Mouse (Mus musculus): Measurements from ENCODE around the gene Amhr2. TPM values are rescaled to one million over a fixed set of nuclear protein-coding genes. Genes with fewer than 3 reads are reported as not detected.

Gene Amhr2
- total RNA-seq, 2 experiments from 2014 or later, result 9.1 to 10.0 TPM

Other genes with a start within 250 kb of the Amhr2 start
- gene Zfp740, start 242.1 kb upstream of the Amhr2 start, total RNA-seq (2021), result 10 to 100 TPM; 24.3 to 26.6 TPM
- gene Csad, start 240.6 kb upstream of the Amhr2 start, total RNA-seq (2021), result 1 to 10 TPM; 7.5 to 7.6 TPM
- 1 to 10 TPM in 1 of 2 experiments, under 1 TPM in 1; 0.69 to 1.3 TPM for gene Itgb7, start 213.4 kb upstream of the Amhr2 start, total RNA-seq (2021)
- gene Rarg, start 187.8 kb upstream of the Amhr2 start, total RNA-seq (2021), result 1 to 10 TPM; 9.3 to 9.9 TPM
- gene Gm9918, start 174.8 kb upstream of the Amhr2 start, total RNA-seq (2021), result not detected
- 10 to 100 TPM; 12.8 to 13.4 TPM for gene Mfsd5, start 165.9 kb upstream of the Amhr2 start, total RNA-seq (2021)
- gene Espl1, start 149.1 kb upstream of the Amhr2 start, total RNA-seq (2021), result under 1 TPM; 0.74 to 0.87 TPM
- gene Pfdn5, start 119.3 kb upstream of the Amhr2 start, total RNA-seq (2021), result 100 to 1,000 TPM; 189 to 216 TPM
- 10 to 100 TPM; 14.8 to 16.3 TPM for gene Myg1, start 113.7 kb upstream of the Amhr2 start, total RNA-seq (2021)
- 1 to 10 TPM; 4.3 to 7.3 TPM for gene Aaas, start 94.6 kb upstream of the Amhr2 start, total RNA-seq (2021)
- gene Sp7, start 78.2 kb upstream of the Amhr2 start, total RNA-seq (2021), result not detected
- gene Sp1, start 39.2 kb upstream of the Amhr2 start, total RNA-seq (2021), result 10 to 100 TPM; 20.2 to 22.8 TPM
- gene Prr13, start 13.7 kb downstream of the Amhr2 start, total RNA-seq (2021), result 10 to 100 TPM; 13.4 to 13.7 TPM
- 100 to 1,000 TPM; 350 to 411 TPM for gene Pcbp2, start 25.2 kb downstream of the Amhr2 start, total RNA-seq (2021)
- not detected for gene Gm10337, start 58.4 kb downstream of the Amhr2 start, total RNA-seq (2021)
- 1 to 10 TPM; 1.6 to 1.9 TPM for gene Map3k12, start 71.7 kb downstream of the Amhr2 start, total RNA-seq (2021)
- gene Tarbp2, start 72.8 kb downstream of the Amhr2 start, total RNA-seq (2021), result 10 to 100 TPM; 33.0 to 33.4 TPM
- 1 to 10 TPM; 1.3 to 2.1 TPM for gene Npff, start 79.6 kb downstream of the Amhr2 start, total RNA-seq (2021)
- 1 to 10 TPM in 1 of 2 experiments, not detected in 1; 1.6 TPM for gene Gm28047, start 179.7 kb downstream of the Amhr2 start, total RNA-seq (2021)
- gene Atf7, start 180.1 kb downstream of the Amhr2 start, total RNA-seq (2021), result 10 to 100 TPM; 42.7 to 50.3 TPM
- gene Atp5g2, start 227.0 kb downstream of the Amhr2 start, total RNA-seq (2021), result 10 to 100 TPM; 12.7 to 29.6 TPM